Mouse (Mus musculus): ENCODE data around the gene Jag2. TPM values are rescaled to one million over a fixed set of nuclear protein-coding genes. Genes with fewer than 3 reads are reported as not detected.

Gene Jag2
- total RNA-seq, 4 experiments from 2014 or later, result 48.1 to 69.9 (median 58.9) TPM

DNA sequence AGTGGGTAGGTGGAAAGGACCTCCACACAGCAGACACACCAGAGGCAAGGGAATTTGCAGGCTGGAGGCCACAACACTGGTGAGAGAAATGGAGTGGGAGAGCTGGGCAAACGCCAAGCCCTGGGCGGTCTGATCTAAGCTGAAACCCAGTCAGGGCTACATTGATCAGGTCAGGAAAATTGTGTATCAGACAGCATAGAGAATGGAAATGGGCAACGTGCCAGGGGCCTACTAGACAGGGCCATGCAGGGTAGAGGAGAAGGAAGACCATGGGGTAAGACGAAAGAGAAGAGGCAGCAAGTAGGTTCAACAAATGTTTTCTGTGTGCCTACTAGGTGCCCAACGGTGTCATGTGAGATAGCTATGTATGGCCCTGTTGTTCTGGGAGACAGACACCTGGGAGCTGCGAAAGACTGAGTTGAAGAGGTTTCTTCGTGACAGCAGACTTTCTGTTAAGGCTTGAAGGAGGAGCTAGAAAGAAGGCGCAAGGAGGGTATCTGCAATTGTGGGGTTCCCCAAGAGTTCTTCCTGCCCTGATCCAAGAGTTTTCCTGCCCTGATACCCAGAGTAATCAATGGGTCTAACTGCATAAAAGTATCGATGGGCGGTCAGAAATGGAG, 11.7 kb upstream of the Jag2 start:
- no peak for DNase-seq (ENCODE audit: low spot score in 2 of 2)

DNA sequence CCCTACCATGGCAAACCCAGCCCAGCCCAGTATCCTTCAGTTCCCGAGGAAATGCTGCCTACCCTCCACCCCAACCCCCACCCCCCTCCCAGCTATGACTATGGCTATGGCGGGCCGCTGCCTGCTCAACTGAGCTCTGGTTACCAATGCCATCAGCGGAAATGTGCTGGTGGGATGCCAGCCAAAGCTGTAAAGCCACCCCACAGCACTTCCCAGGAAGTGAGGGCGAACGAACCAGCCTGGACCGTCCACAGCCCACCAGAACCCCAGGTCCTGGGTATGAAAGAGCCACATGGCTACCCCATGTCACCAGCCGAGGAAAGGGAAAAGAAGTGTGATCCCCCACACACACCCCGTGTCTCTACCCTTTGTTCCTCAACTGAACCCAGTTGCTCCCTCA, 11.1 kb upstream of the Jag2 start:
- no peak for DNase-seq (ENCODE audit: low spot score in 2 of 2)

DNA sequence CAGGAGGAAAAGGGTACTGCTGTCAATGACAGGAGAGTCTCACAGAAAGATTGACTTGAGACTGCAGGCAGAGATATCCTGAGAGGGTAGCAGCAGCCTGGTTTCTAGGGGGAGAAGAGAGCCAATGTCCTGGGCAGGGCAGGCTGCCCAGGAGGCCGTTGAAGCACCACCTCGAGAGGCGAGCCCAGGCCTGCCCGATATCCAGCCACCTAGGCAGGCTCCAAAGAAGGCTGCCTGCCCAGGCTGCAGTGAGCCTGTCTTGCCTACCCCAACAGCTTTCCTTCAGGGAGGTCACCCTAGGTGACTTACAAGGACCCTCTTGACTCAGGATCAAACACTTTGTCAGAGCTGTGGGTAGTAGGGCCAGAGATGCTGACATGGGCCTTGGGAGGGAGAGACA, 10.7 kb upstream of the Jag2 start:
- no peak for DNase-seq (ENCODE audit: low spot score in 2 of 2)

DNA sequence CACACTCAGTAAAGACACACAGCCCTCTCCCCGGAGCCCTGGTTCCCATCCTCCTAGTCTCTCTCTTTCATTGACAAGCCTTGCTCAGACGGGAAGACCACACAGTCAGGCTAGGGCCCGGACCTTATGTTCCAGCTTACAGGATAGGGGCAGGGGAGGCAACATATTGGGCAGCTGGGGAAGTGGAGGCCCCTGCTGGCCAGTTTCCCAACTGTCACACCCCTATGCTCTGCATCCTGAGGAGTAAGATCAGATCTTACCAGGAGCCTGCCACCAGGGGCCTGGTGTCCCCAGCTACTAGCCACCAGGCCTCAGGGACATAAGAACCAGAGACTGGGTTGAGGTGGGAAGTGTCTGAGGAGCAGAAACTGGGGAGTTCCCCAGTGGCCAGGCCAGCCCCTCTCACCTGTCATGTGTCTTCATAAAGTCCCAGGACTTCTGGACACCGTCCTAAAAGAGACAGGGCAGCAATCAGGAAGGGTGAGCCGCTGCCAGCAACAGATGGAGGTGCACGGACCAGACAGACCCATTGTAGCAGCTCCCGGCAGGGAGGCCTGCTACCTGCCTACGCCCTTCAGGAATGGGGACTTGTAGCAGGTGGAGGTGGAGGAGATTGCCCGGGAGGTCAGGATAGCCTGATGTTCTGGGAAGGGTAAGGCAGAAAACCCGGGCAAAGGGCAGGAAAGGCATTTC, 9.4 kb upstream of the Jag2 start:
- DNase-seq (ENCODE audit: low spot score in 2 of 2), result no peak

DNA sequence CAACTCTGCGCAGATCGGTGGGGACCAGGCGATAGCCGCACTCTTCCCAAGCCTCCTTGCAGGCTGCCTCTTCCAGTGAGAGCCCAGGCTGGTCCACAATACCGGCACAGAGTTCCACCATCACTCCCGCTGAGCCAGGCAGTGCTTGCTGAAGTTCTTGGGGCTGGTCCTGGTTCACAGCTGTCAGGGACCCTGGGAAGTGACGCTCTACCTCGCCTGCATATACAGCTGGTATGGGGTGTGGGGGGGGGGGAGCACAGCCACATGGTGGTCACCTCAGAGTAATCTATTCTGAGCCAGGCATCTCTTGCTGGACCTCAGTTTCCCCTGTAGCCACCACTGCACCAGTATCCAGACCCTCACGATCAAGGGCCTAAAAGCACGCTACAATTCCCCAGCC, 8.8 kb upstream of the Jag2 start:
- no peak for DNase-seq (ENCODE audit: low spot score in 2 of 2)

DNA sequence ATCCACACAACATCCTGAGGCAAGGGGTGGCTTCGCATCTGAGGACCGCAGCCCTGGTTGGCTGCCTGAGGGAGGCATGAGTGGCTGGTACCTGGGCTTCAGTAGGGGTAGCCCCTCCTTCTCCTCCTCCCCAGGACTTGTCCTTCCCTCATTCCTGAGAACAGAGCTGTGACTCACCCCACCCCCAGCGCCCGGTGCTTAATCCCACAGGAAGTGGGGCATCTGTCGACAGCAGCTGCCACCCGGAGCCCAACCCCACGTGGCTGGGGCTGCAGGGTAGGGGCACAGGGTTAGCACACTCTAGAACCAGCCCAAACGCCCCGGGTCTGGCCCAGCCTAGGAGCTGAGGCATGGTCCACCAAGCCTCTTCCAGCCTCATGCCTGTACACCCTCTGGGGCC, 8.3 kb upstream of the Jag2 start:
- DNase-seq (ENCODE audit: low spot score in 2 of 2), result peak in 1 of 2 experiments; percentile 61

DNA sequence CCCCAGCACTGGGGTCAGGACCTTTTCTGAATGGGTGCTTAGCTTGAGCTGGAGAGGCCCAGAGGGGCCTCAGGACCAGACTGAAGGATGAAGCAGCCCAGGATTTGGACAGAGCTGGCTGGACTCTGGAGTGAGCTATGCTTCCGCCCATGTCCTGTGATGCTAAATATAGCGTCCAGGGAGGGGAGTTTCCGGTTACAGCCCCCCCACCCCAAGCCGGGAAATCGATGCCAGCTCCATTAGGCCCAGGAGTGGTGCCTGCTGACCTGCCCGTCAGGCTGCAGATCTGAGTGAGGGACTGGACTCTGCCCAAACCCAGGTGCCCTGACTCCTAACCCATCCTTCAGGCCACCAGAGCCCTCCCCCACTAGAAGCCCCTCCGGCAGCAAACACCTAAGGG, 3.1 kb upstream of the Jag2 start:
- DNase-seq (ENCODE audit: low spot score in 2 of 2), result no peak

DNA sequence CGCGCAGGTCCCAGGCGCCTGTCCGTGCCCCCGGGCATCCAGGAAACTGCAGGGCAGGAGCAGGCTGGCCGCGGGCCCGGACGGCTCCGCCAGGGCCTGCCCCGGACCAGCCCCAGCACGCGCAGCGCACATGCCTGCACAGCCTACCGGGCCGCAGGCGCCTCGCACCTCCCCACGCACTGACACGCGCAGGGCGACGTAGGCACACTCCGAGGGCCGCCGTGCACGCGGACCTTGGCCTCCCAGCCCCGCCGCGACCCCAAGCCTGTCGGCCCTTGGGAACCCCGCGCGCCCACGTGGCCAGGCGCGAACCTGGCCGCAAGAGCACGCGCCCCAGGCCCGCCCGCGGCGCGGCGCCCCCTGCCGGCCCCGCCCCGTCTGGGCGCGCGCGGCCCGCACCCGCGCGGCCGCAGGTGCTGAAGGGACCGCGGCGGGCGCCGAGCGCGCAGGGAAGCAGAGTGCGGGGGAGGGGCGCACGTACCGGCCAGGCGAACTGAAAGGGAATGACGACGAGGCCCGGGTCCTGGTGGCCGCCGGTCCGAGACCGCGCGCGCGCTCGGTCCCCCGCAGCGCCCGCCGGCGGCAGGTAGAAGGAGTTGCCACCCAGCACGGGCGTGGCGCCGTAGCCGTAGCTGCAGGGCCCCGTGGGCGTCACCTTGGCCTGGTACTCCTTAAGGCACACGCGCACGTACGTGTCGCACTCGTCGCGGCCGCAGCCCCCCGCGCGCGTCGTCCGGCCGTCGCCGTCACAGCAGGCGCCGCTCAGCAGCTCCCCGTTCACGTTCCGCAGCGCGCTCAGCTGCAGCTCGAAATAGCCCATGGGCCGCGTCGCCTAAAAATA, 955 bp downstream of the Jag2 start:
- DNase-seq (ENCODE audit: low spot score in 2 of 2), result peak in 1 of 2 experiments; percentile 81

DNA sequence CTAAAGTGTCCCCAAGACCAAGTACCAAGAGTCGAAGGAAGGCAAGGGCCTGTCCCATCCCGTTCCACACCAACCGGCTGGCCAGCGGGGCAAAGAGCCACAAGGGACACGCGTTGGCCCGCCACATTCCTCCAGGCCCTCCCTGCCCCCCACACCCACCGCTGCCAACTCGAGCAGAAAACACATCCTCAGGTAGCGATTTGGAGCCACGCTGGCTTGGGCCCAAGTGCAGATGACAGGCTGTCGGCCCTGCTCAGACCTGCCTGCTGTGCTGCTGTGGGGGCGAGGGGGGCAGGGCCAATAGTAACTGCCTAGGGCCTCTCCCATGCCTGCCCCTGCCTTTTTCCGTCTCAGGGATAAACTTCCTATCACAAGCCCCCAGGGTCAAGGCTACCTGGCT, 2.3 kb downstream of the Jag2 start:
- no peak for DNase-seq (ENCODE audit: low spot score in 2 of 2)

DNA sequence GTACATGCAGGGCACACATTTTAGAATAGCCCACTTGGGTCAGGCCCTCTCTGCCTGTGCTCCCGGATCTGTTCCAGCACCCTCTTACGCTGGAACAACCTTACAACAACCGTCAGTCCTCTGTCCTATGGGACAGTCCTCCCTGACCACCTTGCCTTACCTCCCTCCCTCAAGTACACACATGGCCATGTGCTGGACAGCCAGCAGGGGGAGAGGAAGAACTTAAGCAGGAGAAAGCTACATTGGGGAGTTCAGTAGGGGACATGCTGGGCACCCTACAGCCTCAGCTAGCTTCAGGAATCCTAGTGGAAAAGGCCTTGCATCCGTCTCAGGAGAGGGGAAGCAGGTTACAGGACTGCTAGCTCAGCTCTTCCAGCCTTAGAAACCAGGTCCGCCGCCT, 3.6 kb downstream of the Jag2 start:
- DNase-seq (ENCODE audit: low spot score in 2 of 2), result no peak

DNA sequence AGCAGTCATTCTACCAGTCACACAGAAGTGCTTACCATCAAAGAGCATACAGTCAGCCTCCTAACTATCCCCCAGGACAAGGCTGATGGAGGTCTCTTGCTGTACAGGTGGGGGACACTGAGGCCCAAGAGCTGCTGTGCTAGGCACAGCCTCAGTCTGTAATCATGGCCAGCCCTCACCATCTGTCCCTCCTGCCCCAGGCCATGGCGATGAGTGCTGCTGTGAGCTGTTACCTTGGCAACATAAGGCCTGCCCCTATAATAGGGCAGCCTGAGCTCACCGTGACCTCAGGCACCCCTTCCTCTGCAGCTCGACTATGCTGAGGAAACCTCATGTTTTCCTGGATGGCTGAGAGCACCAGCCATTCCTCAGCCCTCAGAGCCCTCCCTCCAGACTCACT, 7.0 kb downstream of the Jag2 start:
- no peak for DNase-seq (ENCODE audit: low spot score in 2 of 2)

DNA sequence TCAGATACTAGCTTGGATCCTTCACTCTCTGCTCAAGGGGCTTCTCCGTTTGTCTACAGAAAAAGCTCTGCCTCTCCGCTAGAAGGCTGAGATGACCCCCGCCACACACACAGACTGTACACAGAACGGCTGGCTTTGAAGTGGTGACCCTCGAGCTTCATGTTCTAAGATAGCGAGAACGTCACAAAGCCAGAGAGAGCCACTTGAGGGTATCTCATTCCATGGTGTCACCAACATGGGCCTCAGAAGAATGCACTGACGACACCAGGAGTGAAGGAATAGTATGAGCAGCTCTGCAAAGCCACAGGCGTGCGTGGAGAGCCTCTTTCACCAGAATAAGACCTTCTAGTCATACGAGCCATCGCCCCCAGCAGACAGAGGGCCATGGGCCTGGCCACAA, 8.1 kb downstream of the Jag2 start:
- DNase-seq (ENCODE audit: low spot score in 2 of 2), result no peak

DNA sequence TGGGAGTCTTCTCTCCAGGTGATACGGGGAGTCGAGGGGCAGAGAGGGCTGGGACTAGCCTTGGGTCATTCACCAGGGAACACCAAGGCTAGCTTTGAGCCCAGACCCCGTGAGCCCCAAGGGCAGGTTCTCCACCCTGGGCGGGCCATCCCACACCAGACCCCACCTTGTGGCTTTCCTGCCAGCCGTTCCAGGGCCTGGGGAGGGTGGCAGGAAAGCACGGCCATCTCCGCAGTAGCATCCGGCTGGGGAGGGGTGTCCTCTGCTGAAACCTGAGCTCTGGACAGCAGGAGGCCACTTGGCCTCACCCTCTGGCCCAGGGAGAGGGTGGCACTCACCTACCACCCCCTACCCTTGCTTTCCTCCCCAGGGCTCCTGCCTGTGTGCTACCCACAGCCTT, 11.7 kb downstream of the Jag2 start:
- no peak for DNase-seq (ENCODE audit: low spot score in 2 of 2)

DNA sequence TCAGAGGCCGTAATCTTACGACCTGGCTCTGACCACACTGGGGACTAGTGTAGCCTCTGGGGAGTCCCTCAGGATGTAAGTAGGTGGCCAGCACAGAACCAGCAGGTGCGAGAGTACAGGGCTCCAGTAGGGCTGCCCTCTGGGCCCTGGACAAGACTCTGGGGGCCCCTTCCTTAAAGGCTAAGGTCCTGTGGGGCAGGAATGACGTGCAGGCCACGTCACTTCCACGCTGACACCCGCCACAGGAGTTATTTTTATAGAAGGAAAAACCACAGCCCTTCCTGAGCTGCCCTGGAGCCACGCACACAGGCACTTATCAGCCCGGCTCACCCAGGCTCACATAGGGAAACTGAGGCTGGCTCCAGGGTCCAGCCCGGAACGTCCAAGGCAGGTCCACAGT, 12.1 kb downstream of the Jag2 start:
- no peak for DNase-seq (ENCODE audit: low spot score in 2 of 2)

DNA sequence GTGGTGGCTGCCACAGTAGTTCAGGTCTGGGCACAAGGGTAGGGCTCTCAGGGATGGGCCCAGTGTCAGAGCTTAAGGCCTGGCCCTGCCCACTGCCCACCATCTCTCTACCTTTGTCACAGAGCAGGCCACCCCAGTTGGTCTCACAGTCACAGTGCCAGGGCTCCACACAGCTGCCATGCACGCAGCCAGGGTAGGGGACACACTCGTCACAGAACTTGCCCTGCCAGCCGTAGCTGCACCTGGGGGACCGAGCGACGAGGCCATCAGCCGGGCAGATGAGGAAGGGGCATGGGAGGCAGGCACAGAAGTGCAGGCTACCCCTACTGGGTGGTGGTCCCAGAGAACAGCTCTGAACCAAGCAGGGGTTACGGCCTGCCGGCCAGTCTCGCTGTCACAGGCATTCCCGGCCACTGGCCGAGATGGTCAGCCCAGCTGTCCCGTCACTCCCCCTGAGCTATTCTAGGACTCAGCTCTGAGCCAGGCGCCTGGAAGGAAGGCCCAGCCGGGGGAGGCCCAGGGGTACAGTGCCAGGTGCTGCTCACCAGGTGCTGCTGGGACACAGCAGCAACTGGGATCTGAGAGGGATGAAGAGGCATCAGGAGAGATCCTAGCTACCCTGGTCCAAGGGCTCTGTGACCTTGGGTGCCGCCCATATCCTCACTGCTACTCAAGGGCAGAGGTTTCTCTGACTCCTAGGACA, 12.7 kb downstream of the Jag2 start:
- DNase-seq (ENCODE audit: low spot score in 2 of 2), result no peak

DNA sequence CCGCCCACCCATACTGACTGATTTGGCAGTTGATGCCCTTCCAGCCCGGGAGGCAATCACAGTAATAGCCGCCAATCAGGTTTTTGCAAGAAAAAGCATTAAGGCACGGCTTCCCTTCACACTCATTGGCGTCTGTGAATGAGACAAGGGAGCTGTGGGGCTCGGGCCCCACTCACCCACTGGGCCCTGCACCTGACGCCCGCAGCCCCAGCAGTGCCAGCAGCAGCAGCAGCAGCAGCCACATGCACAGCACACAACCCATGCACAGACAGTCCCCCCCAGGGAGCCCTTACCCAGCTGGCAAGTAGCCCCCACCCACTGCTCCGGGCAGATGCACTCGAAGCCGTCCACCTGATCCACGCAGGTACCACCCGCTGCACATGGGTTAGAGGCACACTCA, 14.0 kb downstream of the Jag2 start:
- DNase-seq (ENCODE audit: low spot score in 2 of 2), result no peak

DNA sequence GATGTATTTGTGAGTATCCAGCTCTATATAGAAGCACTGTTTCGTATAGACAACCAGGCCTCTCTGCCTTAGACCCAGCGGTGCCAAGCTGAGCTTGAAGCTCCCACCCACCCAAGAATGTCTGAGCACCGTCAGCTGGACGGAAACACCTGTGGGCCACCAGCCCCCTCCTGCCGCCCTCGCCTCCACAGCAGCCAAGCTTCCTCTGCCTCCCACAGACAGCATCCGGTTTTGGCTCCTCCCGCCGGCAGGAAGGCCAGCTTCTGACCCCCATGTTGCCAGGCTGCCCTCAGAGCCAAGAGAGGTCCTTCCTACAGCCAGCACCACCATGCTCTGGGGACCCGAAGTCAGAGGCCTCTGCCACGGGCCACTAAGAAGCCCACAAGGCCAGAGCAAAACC, 15.0 kb downstream of the Jag2 start:
- DNase-seq (ENCODE audit: low spot score in 2 of 2), result no peak

DNA sequence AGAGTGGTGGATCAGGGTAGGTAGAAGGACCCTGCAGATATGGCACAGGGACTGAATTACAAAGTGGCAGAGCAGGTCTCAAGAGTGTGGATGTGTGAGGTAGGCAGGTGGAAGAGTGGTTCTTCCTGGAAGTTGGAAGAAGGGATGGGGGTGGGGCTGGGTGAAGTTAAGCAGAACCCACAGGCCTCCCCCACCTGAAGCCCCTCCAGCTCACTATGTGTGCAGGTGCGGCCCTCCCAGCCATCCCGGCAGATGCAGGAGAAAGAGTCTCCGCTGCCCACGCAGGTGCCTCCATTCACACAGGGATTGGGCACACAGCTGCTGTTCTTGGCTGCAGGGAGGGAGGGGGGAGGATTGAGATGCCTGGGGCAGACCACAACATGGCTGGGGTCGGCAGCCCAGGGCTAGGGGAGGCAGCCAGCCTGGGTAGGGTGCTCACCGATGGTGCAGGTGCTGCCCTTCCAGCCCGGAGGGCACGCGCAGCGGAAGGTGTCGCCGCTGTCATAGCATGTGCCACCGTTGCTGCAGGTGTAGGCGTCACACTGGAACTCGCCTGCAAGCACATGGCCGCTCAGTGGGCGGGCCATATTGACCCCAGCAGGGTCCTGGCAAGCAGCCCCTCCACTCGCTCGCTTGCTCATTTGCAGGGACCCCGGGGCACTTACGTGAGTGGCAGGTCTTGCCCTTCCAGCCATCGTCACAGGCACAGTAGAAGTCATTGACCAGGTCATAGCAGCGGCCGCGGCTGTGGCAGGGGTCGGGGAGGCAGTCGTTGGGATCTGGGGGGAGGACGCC, 16.4 kb downstream of the Jag2 start:
- no peak for DNase-seq (ENCODE audit: low spot score in 2 of 2)

DNA sequence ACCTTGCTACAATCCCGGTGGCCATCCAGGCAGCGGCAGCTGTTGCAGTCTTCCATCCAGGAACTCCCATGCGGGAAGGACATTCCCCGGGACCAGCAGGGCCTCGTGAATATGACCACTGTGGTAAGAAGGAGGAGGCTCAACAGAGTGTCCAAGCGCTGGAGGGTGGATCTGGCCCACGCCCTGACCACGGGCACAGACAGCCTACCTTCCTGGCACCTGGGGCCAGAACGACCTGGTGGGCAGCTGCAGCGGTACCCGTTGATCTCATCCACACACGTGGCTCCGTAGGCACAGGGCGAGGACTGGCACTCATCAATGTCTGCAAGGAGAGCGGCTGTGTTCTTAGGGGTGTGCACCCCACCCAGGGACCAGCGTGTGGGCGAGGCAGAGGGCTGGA, 17.9 kb downstream of the Jag2 start:
- DNase-seq (ENCODE audit: low spot score in 2 of 2), result no peak

DNA sequence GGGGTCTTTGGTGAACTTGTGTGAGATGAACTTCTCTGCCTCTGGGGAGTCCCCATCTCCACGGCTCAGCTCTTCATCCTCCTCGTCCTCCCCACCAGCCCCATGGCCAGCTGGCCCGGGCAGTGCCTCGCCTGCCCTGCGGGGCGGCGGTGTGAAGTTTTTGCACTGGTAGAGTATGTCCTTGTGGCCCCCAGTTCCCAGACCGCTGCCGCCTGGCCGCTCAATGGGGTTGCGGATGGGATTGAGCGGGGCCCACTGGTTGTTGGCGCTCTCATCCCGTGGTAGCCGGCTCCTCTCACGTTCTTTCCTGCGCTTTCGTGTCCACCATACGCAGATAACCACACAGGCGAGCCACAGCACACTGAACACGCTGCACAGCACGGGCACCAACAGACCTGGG, 20.6 kb downstream of the Jag2 start:
- DNase-seq (ENCODE audit: low spot score in 2 of 2), result no peak

DNA sequence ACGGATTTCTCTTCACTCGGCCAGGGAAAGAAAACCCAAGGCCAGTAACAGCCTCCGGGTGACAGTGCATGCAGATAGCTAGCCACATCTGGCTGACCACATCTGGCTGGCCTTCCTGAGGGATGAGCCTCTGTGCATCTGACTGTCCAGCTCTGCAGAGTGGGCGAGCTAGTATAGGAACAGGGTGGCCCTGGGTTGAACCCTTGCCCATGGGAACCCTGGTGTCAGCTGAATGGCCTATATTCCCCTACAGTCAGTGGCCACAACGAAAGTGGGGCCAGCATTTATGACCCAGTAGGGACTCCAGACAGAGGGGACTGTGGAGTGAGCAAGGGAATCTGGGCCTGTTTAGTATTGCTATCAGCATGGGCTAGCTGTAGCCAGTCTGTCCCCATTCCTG, 24.6 kb downstream of the Jag2 start:
- no peak for DNase-seq (ENCODE audit: low spot score in 2 of 2)
